Mouse (Mus musculus): ENCODE measurements around the gene Ascl1.

Gene Ascl1

DNA sequence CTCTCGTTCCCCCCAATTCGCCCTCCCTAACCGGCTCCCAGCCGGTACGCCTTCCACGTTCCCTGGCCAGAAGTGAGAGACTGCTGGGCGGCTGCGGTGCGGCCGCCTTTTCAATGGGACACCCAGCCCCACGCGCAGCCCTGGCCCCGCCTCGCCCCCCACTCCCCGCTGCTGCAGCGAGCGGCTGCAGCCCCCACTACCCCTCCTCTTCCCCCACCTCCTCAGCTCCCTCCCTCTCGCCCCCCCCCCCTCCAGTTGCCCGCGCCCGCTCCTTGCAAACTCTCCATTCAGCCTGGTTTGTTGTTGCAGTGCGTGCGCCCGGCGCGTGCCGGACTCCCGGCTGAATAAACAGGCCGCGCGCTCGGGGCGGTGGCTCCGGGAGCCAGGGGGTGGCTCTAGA, at the start of gene Ascl1:
Gene Ascl1 (minus strand): TSS at position 85 of the 400 bp plus-strand sequence.
- no peak for DNase-seq (ENCODE audit: low spot score in 2 of 2)

DNA sequence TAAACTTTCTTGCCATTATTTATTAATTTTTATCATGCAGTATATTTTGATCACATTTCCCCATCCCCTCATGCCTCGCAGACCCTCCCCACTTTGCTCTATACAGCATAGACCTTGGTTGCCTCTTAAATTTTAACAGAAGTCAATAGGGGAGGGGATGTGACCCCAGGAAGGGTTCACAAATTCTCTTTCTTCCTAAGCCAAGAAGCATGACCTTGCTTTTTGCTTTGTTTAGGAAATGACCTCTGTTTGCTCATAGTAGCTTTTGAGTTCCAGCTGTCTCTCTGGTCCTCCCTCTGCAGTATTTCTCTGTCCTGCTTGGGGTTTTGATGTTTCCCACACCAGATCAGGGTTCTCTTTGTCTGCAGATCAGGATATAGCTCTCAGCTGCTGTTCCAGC, 40.7 kb upstream of the Ascl1 start:
- DNase-seq (ENCODE audit: low spot score in 2 of 2) = no peak

DNA sequence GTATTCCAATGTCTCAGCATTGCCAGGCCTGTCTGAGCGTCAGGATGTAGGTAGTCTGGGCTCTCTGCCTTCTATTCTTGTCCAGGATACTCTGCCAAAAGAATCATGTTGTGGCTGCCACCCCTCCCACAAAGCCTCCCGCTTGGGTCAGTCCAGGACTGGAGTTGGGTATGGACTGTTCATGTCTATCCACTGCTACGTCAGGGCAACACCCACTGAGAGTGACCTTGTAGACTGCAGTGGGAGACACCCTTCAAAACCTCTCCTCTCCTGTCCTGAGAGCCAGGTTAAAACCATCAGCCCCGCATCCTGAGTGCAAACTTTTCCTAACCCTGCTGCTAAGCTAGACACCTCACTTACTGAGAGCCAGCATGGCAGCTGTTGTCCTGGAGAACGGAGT, 28.2 kb upstream of the Ascl1 start, which contains the start of gene Pah:
Gene Pah (plus strand): TSS at position 150 of the 400 bp plus-strand sequence.
- no peak for DNase-seq (ENCODE audit: low spot score in 2 of 2)

DNA sequence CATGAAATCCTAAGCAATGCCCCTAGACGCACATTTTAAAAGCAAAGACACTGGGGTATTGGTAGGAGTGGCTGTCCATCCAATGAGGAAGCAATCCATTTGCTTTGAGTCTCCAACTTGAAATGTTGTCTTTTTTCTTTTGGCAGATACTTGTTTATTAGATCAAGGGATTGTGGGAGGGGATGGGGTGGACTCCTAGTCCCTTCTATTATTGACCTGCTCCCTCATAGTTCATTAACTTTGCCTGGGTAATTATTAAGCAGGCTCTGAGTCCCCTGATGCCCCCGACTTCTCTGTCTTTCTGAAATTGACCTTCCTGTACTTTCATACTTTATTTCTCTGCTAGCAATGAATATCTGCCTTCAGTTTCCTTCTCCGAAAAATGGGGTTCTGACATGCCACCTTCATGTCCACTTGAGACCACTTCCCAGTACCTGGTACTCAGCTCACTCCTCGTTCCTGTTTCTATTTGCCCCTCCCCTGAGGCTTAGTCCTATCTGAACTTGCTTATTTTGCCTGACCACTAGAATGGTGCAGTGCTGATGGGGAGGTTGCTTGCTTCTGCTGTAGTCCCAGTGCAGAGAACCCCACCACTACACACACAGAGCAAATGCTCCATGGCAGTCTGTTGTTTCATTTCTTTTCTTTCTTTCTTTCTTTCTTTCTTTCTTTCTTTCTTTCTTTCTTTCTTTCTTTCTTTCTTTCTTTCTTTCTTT, 27.1 kb upstream of the Ascl1 start:
- no peak for DNase-seq (ENCODE audit: low spot score in 2 of 2)

DNA sequence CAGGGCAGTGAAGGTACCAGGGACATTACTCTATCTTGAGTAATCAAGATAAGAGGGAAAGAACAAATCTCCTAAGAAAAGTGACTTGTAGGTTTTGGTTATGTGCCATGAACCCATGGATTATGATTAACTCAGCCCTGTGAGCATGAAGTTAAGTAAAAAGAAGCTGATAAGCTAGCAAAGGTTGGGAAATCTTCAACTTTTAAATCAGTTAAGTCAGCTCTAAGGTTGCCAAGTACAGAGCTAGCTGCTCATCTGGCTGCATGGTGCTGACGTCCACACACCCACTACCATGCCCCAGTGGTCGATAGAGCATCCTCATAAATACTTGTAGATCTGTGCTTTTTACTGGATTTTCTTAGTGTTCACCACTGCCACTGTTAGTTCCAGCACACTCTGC, 25.1 kb upstream of the Ascl1 start:
- DNase-seq (ENCODE audit: low spot score in 2 of 2) = no peak

DNA sequence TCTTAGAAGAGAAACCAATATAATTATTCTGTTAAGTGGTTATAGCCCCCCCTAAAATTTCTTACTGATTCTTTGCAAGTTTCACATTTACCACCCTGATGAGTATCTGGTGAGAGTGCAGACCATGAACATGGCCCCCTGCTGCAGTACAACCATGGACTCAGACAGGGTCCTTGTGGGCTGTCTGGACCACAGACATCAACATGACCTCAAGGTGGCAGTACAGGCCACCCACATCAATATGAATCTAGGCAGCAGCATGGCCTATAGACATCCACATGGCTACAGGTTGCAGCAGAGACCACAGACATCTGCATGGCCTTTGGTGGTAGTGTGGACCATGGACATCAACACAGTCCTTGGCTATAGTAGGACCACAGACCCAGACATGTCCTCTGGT, 19.6 kb upstream of the Ascl1 start:
- no peak for DNase-seq (ENCODE audit: low spot score in 2 of 2)

DNA sequence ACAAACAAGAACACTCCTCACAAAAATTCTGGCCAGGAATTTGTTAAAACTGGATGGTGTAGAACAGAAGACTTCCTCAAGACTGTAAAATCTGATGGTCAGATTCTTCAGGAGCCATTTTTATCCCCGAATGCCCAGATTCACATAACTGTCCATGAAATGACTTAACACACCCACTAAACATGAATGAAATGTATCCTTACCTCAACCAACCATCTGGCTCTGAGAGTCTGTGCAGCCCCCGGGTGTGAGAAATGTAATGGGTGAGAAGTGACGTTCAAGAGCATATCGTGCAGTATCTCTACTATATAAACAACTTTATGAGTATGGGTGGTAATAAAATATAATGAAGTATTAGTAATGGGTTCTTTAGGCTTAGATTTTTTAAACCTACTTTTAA, 15.1 kb upstream of the Ascl1 start:
- DNase-seq (ENCODE audit: low spot score in 2 of 2) = no peak

DNA sequence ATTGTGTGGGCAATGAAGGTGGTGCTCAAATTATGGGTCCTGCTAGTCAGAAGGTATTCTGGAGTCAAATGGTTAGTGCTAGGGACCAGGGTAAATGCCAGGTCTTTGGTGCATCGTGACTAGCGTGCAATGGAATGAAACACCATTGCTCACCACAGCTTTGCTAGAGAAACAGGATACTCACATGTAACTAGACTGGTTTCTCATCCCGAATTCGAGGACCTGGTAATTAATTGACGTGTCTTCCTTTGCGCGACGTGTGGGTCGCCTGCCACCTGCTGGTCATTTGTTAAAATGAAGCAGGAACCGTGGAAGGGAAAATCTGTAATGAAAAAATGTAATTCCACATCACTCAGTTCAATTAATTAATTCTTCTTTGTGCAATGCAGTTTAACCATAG, 10.5 kb upstream of the Ascl1 start:
- peak in 1 of 2 experiments; percentile 37 for DNase-seq (ENCODE audit: low spot score in 2 of 2)

DNA sequence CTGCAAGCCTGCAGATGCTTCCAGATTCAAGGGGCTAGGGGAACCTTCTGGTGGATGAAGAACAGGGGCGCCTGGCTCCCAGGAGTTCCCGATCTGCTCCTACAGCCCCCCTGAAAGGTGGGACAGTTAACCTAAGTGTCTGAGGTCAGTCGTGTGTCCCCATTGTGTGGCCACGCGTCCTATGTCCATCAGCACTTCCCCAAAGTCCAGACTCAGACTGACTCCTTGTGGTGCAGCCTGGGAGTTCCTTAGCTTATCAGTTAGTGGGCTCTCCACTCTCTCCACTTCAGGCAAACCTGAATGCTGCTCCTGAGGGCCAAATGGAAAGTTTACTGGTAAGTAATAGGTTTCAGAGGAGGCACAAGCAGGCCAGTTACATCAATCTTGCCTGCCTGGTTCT, 8.8 kb upstream of the Ascl1 start:
- no peak for DNase-seq (ENCODE audit: low spot score in 2 of 2)

DNA sequence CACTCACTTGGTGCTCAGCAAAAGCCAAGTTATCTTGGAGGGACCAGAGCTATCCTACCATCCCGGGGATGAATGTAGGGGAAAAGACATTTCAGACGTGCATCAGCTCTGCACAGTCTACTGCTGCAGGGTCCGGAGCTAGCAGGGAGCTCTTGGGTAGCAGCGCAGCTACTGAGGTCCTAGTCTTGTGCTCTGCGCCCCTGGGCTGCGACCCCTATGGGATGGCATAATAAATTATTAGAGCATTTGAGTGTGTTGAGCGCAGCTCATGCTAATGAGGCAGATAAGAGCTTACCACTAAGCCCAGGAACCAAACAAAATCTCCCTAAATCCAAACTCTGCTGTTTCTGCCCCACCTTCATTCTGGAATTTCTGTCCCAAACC, 8.2 kb upstream of the Ascl1 start:
- DNase-seq (ENCODE audit: low spot score in 2 of 2) = no peak

DNA sequence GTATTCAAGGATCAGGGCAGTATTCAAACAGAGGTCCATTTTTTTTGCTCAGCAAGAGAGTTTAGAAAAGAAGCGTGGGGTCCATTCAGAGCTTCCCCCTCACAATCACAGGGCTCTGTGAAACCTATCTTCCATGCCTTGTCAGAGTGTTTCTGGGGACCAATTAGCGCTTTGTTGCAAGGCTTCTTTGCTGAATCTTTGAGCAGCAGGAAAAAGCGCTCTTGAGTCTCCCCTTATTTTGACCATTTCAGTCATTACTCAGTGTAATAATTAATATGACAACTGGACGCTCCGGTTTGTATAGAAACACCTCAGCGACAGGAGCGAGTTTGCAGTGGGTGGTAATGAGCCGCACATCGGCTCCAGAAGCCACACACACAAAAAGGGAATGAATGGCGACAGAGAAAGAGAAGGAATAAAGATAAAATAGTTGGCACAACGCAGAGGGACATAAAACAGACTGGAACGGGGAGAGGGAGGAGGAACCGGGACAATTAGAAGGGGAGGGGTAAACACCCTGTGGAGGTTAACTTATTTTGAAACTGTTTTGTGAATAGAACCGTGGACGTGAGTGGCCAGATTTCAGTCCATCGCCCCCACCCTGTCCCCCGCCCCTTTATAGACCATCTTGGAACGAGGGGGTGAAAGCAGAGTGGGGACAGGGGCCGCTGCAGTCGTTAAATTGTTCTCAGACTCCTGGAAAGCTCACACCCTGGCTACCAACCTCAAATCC, 7.6 kb upstream of the Ascl1 start:
- DNase-seq (ENCODE audit: low spot score in 2 of 2) = no peak

DNA sequence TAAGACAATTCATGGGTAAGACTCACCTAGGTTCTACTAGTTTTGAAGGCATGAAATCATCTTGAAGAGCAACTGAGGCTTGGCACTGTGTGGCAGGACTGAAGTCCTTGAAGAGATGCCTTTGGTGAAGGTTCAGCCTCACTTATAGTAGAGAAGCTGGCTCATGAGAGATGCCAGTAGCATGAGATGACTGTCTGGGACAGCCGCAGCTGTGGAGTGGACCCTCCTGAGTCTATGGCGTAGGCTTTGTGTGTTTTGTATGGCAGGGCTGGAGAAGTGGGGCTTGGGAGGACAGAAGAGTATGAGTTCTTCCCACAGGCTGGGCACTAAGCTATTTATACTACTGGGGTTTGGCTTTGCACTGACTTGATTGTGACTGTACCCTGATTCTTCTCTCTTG, 3.6 kb upstream of the Ascl1 start:
- DNase-seq (ENCODE audit: low spot score in 2 of 2) = no peak

DNA sequence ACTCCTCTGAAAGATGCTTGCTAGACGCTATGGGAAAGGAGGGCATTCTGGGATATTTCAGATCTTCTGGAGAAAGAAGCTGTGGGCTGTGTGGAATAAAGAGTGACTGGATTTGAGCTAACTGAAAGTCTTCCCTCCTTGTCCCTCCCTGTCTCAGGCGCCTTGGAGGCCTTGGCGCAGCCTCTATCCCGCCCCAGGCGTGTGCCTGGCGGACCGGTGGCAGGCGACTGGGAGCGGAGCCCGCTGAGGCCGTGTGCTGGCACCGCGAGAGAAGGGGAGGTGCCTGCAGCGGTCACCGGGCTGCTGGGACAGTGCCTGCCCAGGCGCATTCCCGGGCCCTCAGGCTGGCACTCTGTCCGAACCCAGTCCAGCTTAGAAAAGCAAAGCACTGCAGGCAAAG, 1.1 kb upstream of the Ascl1 start:
- DNase-seq (ENCODE audit: low spot score in 2 of 2) = no peak

DNA sequence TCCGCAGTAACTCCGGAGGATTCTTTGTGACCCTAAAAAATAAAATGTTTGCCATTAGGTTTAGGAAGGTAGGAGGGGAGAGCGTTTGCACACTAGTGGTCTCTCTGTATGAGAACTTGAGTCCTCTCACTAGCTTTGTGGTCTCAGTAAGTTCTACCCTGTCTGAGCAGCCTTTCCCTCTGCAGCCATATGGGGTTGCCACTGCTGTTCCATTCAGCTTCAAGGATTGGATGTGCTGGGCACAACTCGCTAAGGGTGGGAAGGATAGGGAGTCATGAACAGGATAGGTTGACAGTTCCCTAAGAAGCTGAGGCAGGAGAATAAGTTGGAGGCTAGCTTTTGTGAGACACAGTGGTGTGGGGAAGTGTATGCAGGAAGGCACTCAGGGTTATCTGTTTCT, 716 bp upstream of the Ascl1 start:
- no peak for DNase-seq (ENCODE audit: low spot score in 2 of 2)

DNA sequence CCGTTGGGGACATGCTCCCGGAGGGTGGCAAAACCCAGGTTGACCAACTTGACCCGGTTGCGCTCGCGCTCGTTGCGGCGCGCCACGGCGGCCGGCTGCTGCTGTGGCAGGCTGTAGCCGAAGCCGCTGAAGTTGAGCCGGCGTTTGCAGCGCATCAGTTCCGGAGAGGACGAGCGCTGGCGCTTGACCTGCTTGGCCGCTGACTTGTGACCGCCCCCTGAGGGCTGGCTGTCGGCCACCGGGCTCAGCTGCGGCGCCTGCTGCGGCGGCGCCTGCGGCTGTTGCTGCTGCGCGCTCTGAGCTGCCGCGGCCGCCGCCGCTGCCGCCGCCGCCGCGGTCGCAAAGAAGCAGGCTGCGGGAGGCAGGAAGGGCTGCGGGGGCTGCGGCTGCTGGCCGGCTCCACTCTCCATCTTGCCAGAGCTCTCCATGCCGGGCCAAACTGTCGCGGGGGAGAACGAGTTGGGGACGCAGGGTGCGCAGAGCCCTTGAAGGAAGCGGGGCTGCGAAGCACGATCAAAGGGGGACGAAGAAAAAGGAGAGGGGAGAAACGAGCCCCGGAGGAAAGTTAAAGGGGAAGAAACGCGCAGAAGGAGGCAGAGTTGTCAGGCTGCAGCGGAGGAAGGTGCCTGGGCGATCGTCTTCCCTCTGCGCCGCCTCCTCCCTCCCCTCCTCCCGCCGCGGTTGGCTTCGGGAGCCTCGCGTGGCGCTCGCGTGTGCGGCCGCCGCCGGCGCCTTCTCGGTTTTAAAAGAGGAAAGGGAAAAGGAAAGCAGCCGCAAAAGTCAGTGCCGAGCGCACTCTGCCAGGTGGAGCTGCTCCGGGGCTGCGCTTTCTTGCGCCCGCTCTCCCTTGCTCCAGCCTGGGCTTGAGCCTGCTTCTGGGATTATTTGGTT, 554 bp downstream of the Ascl1 start:
- peak in 1 of 2 experiments; percentile 31 for DNase-seq (ENCODE audit: low spot score in 2 of 2)

DNA sequence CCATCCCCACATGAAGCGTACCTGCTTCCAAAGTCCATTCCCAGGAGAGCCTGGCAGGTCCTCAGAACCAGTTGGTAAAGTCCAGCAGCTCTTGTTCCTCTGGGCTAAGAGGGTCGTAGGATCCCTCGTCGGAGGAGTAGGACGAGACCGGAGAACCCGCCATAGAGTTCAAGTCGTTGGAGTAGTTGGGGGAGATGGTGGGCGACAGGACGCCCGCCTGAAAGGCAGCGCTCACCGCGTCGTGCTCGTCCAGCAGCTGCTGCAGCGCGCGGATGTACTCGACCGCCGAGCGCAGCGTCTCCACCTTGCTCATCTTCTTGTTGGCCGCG, 1.2 kb downstream of the Ascl1 start:
- DNase-seq (ENCODE audit: low spot score in 2 of 2) = no peak

DNA sequence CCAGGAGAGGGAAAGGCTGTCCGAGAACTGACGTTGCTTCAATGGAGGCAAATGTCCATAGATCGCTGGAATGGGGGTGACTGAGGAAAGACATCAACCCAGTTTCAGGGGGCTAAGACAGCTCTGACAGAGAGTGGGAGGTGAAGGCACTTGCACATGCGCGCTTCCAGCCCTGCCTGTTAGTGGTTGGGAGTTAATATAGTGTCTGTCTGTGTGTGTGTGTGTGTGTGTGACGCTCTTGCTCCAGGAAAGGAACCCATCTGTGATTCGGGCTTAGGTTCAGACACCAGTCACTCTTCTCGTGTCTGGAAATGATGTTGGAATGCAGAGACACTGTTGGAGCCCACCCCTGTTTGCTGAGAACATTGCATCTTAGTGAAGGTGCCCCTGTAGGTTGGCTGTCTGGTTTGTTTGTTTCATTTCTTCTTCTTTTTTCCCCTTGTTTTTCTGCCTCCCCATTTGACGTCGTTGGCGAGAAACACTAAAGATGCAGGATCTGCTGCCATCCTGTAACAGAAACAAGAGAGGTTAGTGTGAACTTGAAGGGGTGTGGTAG, 1.9 kb downstream of the Ascl1 start:
- no peak for DNase-seq (ENCODE audit: low spot score in 2 of 2)

DNA sequence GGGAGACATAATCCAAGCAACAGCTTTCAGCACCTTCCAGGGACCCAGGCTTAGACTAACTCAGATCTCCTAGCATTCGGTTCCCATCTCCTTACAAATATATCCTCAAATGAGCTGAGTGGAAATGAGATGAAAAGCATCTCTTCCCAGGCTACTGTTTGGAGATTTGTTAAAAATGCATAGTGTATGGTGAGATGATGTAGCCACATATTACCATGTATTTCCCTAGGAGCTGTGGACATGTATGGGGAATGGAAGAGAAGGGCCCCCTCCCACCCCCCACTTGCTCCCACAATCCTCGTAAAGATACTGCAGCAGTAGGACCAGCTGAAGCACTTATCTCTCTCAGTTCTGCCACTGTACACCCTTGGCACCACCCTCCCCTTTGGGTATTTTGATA, 3.1 kb downstream of the Ascl1 start:
- no peak for DNase-seq (ENCODE audit: low spot score in 2 of 2)

DNA sequence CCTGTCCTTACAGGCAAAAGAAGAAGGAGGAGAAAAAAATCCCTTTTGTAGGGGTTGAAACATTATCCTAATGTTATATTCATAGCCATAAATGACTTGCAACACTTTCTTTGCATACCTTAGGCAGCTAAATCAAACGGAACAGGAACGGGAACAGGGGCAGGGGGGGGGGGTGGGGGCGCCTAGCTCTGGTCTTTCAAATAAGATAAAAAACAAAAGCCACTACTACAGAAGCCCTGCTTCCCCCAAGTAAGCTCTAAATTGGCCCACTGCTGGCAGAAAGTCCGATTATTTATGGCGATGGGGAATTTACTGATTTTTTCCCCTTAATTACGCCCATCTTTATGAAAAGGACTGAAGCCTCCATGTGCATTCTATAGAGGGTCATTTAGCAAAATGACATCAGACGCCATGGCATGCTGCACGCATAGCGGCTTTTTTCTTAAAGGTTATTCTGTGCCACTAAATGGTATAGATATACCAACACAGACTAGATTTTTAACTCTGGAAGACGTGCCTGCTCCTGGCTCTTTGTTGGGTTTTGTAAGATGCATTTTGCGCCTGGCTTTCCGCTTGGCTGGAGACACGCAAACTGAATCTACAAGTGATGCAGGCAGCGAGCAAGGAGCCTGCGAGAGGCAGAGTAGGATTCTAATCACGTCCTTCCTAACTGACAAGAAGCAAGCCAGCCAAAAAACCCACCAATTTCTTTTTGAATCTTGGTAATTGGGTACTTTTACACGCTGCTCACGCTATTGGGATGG, 4.0 kb downstream of the Ascl1 start:
- no peak for DNase-seq (ENCODE audit: low spot score in 2 of 2)

DNA sequence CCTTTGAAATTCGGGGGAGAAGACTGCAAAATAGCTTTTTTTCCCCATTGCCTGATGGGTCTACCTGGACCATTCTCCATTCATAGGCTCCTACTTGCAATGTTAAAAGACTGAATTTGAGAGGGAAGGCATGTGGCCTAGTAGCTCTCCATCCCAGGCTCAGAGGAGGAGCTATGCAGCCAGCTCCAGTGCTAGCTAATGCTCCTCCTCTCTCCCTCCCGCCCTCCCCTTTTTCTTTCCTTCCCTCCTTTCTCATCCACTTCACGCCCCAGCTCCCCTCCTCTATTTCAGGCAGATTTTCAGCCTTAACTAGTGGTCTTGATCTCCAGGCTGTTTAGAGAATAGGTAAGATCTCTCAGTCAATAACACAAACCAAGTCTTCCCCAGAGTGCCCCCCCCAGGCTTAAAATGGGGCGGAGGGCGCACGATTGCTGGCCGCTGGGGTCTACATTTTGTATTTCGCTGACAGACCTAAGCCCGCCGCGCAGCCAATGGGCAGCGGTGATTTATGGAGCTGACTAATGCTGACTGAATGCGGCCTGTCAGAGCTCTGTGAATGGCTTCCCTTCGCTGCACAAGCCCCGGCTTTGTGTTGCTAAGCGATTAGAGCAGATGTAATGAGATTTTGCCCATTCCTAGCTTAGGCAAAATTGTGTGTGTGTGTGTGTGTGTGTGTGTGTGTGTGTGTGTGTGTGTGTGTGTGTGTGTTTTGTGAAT, 4.9 kb downstream of the Ascl1 start:
- DNase-seq (ENCODE audit: low spot score in 2 of 2) = peak in 1 of 2 experiments; percentile 19

Data from urinary bladder, adult 18-20 months (tissue).